Mouse (Mus musculus): ENCODE results near the gene Uqcc1. TPM values are rescaled to one million over a fixed set of nuclear protein-coding genes. Genes with fewer than 3 reads are reported as not detected.
"Not testable (repeated sequence)": the region's sequence is repeated elsewhere in the genome, so short reads cannot be mapped to it uniquely, and the experiment has no call there.

Uqcc1 gene
- polyA plus RNA-seq, 1 experiment from 2014 or later = 76.1 TPM

GRCm38 (mm10) chr2:155944685-155945084, 14.6 kb upstream of the Uqcc1 start:
- DNase-seq (ENCODE audit: low spot score) (no peak), ATAC-seq (replicated peaks; ENCODE audit: low FRiP score) (no peak)
- Histone ChIP-seq H3K4me3 (ENCODE audit: low read depth, low read length) (no peak overlapping the region), H3K27me3 (replicated peaks; ENCODE audit: control insufficient read depth, insufficient read depth, low read length) (no peaks in the 10 kb centered on the region), H3K27ac (ENCODE audit: low read depth, low read length) (no peak overlapping the region), H3K4me1 (replicated peaks; ENCODE audit: control insufficient read depth, insufficient read depth, low read length) (peaks cover 6% of the 10 kb centered on the region), H3K36me3 (ENCODE audit: control insufficient read depth, insufficient read depth, low read length) (no peaks in the 10 kb centered on the region), H3K9me3 (ENCODE audit: control insufficient read depth, low read length) (no peaks in the 10 kb centered on the region), H3K4me2 (no peak overlapping the region), H3K9ac (ENCODE audit: low read depth, low read length) (no peak overlapping the region)
- 83% methylated on average over 4 of the region's 4 CpGs for whole genome bisulfite sequencing

GRCm38 (mm10) chr2:155943463-155943862, 13.4 kb upstream of the Uqcc1 start:
- no peak for DNase-seq (ENCODE audit: low spot score)

GRCm38 (mm10) chr2:155941697-155942442, 11.8 kb upstream of the Uqcc1 start:
- Histone ChIP-seq H3K27me3 (replicated peaks; ENCODE audit: control insufficient read depth, insufficient read depth, low read length) (no peaks in the 10 kb centered on the region), H3K4me1 (replicated peaks; ENCODE audit: control insufficient read depth, insufficient read depth, low read length) (0 out of 2 replicates have a peak, but pooled peaks cover 6% of the 10 kb centered on the region), H3K36me3 (ENCODE audit: control insufficient read depth, insufficient read depth, low read length) (no peaks in the 10 kb centered on the region), H3K4me2 (no peak overlapping the region), H3K9me3 (ENCODE audit: control insufficient read depth, low read length) (no peaks in the 10 kb centered on the region), H3K27ac (ENCODE audit: low read depth, low read length) (no peak overlapping the region), H3K4me3 (ENCODE audit: low read depth, low read length) (no peak overlapping the region), H3K9ac (ENCODE audit: low read depth, low read length) (no peak overlapping the region)
- ATAC-seq (replicated peaks; ENCODE audit: low FRiP score) = no peak
- 88% methylated on average over 40 of the region's 40 CpGs for WGBS
- DNase-seq (ENCODE audit: low spot score) = no peak

More at GRCm38 (mm10) chr2:155943463-155943862, 13.4 kb upstream of the Uqcc1 start:
- Histone ChIP-seq H3K27ac (ENCODE audit: low read depth, low read length) (no peak overlapping the region), H3K4me1 (replicated peaks; ENCODE audit: control insufficient read depth, insufficient read depth, low read length) (peaks cover 6% of the 10 kb centered on the region), H3K4me2 (peak overlapping the region; percentile 50), H3K4me3 (ENCODE audit: low read depth, low read length) (no peak overlapping the region), H3K27me3 (replicated peaks; ENCODE audit: control insufficient read depth, insufficient read depth, low read length) (no peaks in the 10 kb centered on the region), H3K36me3 (ENCODE audit: control insufficient read depth, insufficient read depth, low read length) (no peaks in the 10 kb centered on the region), H3K9ac (ENCODE audit: low read depth, low read length) (0 out of 2 replicates have a peak overlapping the region, but pooled peaks have one; percentile 25), H3K9me3 (ENCODE audit: control insufficient read depth, low read length) (no peaks in the 10 kb centered on the region)
- ATAC-seq (replicated peaks; ENCODE audit: low FRiP score) = no peak
- WGBS = 9% methylated on average over 8 of the region's 8 CpGs

GRCm38 (mm10) chr2:155940681-155941080, 10.6 kb upstream of the Uqcc1 start, which contains the start of gene Gm15557:
Gene Gm15557 (plus strand): TSS chr2:155940728.
- Histone ChIP-seq H3K9ac (ENCODE audit: low read depth, low read length) (no peak within 1 kb of the TSS), H3K36me3 (ENCODE audit: control insufficient read depth, insufficient read depth, low read length) (no peaks in the 10 kb centered on the region), H3K4me2 (no peak within 1 kb of the TSS), H3K4me3 (ENCODE audit: low read depth, low read length) (no peak within 1 kb of the TSS), H3K27me3 (replicated peaks; ENCODE audit: control insufficient read depth, insufficient read depth, low read length) (no peaks in the 10 kb centered on the region), H3K27ac (ENCODE audit: low read depth, low read length) (no peak within 1 kb of the TSS), H3K9me3 (ENCODE audit: control insufficient read depth, low read length) (no peaks in the 10 kb centered on the region), H3K4me1 (replicated peaks; ENCODE audit: control insufficient read depth, insufficient read depth, low read length) (0 out of 2 replicates have a peak, but pooled peaks cover 6% of the 10 kb centered on the region)
- DNase-seq (ENCODE audit: low spot score) = no peak
- 79% methylated on average over 3 of the region's 3 CpGs for WGBS
- ATAC-seq (replicated peaks; ENCODE audit: low FRiP score) = no peak

- DNase-seq (ENCODE audit: low spot score) (no peak), ATAC-seq (replicated peaks; ENCODE audit: low FRiP score) (no peak)
- no peaks in the 10 kb centered on the region for H3K36me3 ChIP-seq (ENCODE audit: control insufficient read depth, insufficient read depth, low read length)
- H3K4me2 ChIP-seq = no peak overlapping the region
- H3K4me3 ChIP-seq (ENCODE audit: low read depth, low read length) = no peak overlapping the region
- no peak overlapping the region for H3K9ac ChIP-seq (ENCODE audit: low read depth, low read length)
- 0 out of 2 replicates have a peak, but pooled peaks cover 6% of the 10 kb centered on the region for H3K4me1 ChIP-seq (replicated peaks; ENCODE audit: control insufficient read depth, insufficient read depth, low read length)
- H3K27me3 ChIP-seq (replicated peaks; ENCODE audit: control insufficient read depth, insufficient read depth, low read length) = no peaks in the 10 kb centered on the region
- H3K9me3 ChIP-seq (ENCODE audit: control insufficient read depth, low read length) = no peaks in the 10 kb centered on the region
- no peak overlapping the region for H3K27ac ChIP-seq (ENCODE audit: low read depth, low read length)
- 72% methylated on average over 7 of the region's 7 CpGs for WGBS
Measured at GRCm38 (mm10) chr2:155939897-155940529, 9.9 kb upstream of the Uqcc1 start.

- ATAC-seq (replicated peaks; ENCODE audit: low FRiP score) (no peak), DNase-seq (ENCODE audit: low spot score) (no peak)
- Histone ChIP-seq H3K9ac (ENCODE audit: low read depth, low read length) (peak overlapping the region; percentile 80), H3K36me3 (ENCODE audit: control insufficient read depth, insufficient read depth, low read length) (peaks cover 7% of the 10 kb centered on the region; the same call in 1 of the 2 replicates), H3K27ac (ENCODE audit: low read depth, low read length) (0 out of 2 replicates have a peak overlapping the region, but pooled peaks have one; percentile 94), H3K4me2 (peak overlapping the region; percentile 76), H3K4me3 (ENCODE audit: low read depth, low read length) (peak overlapping the region; percentile 74), H3K9me3 (ENCODE audit: control insufficient read depth, low read length) (no peaks in the 10 kb centered on the region), H3K27me3 (replicated peaks; ENCODE audit: control insufficient read depth, insufficient read depth, low read length) (no peaks in the 10 kb centered on the region), H3K4me1 (replicated peaks; ENCODE audit: control insufficient read depth, insufficient read depth, low read length) (peaks cover 12% of the 10 kb centered on the region)
- 73% methylated on average over 7 of the region's 7 CpGs for WGBS
Measured at GRCm38 (mm10) chr2:155928711-155929345, 1.3 kb downstream of the Uqcc1 start.

- H3K9ac ChIP-seq (ENCODE audit: low read depth, low read length); H3K27ac ChIP-seq (ENCODE audit: low read depth, low read length); H3K9me3 ChIP-seq (ENCODE audit: control insufficient read depth, low read length); H3K4me3 ChIP-seq (ENCODE audit: low read depth, low read length); H3K4me1 ChIP-seq (replicated peaks; ENCODE audit: control insufficient read depth, insufficient read depth, low read length); DNase-seq (ENCODE audit: low spot score); H3K4me2 ChIP-seq; H3K27me3 ChIP-seq (replicated peaks; ENCODE audit: control insufficient read depth, insufficient read depth, low read length); ATAC-seq (replicated peaks; ENCODE audit: low FRiP score): not testable (repeated sequence)
- H3K36me3 ChIP-seq (ENCODE audit: control insufficient read depth, insufficient read depth, low read length) = peaks cover 14% of the 10 kb centered on the region; the same call in 1 of the 2 replicates
- WGBS = 70% methylated on average over 6 of the region's 6 CpGs
Measured at GRCm38 (mm10) chr2:155925213-155925612, 4.9 kb downstream of the Uqcc1 start.

- Histone ChIP-seq H3K36me3 (ENCODE audit: control insufficient read depth, insufficient read depth, low read length) (peaks cover 14% of the 10 kb centered on the region; the same call in 1 of the 2 replicates), H3K27me3 (replicated peaks; ENCODE audit: control insufficient read depth, insufficient read depth, low read length) (no peaks in the 10 kb centered on the region), H3K27ac (ENCODE audit: low read depth, low read length) (no peak overlapping the region), H3K4me1 (replicated peaks; ENCODE audit: control insufficient read depth, insufficient read depth, low read length) (no peaks in the 10 kb centered on the region), H3K9me3 (ENCODE audit: control insufficient read depth, low read length) (no peaks in the 10 kb centered on the region), H3K4me3 (ENCODE audit: low read depth, low read length) (no peak overlapping the region), H3K4me2 (no peak overlapping the region), H3K9ac (ENCODE audit: low read depth, low read length) (no peak overlapping the region)
- WGBS = 79% methylated on average over 7 of the region's 7 CpGs
- ATAC-seq (replicated peaks; ENCODE audit: low FRiP score) (no peak), DNase-seq (ENCODE audit: low spot score) (no peak)
Measured at GRCm38 (mm10) chr2:155923143-155923542, 7.0 kb downstream of the Uqcc1 start.

All from liver, embryonic 11.5 days (tissue).